Mouse (Mus musculus) MEL-GATA-1-ER (cell line): ENCODE results near the gene Gm3594.
"Not testable (repeated sequence)": the region's sequence is repeated elsewhere in the genome, so short reads cannot be mapped to it uniquely, and the experiment has no call there.

Source experiments
- DNase-seq: peaks from one replicate; pipeline ENCODE4 v3.0.0-alpha.2; 2012; ENCODE audit warnings: low read depth; ENCODE audit errors: extremely low read depth

The Gm3594 gene

DNA sequence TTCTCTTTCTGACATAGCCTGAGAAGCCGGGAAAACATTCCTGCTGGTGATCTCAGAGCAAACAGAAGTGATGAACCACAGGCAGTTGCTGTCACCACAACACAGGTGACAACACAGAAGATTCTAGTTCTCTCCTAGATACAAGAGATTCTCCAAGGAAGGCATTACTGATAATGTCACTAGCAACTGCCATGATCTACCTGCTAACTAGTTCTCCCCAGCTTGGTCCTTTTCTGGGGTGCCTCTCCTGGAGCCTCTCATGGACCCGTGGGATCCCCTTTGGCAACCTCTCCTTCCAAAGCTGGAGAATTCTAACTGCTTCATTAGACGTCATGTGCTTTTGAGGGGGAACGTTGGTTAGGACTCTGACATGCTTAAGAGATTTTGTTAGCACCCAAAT is at the start of gene Gm3594:
Gm3594 (minus strand) TSS at position 101 of the 400 bp plus-strand sequence.
- DNase-seq = not testable (repeated sequence)

DNA sequence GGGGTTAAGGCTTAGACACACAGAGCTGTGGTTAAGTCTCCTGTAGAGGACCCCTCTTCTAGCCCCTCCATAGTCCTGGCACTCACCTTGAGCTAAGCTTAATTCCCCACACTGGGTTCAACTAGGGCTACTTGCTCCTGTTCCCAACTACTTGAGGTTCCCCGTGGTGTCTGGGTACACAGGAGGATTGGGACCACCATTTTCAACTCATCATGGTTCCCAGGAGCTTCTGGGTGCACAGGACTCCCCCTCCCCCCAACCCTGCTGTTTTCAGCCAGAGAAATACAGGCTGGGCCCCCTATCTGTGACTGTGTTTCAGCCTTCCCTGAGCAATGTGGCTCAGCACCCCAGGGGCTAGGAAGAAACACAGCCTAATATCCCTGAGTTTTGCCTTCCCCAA is 41.9 kb upstream of the Gm3594 start:
- DNase-seq = not testable (repeated sequence)

GRCm38 (mm10) chr14:6485541-6485940 is 41.1 kb upstream of the Gm3594 start:
- not testable (repeated sequence) for DNase-seq

GRCm38 (mm10) chr14:6482126-6482525 is 37.7 kb upstream of the Gm3594 start:
- DNase-seq = not testable (repeated sequence)

GRCm38 (mm10) chr14:6471856-6472255 is 27.4 kb upstream of the Gm3594 start:
- DNase-seq = not testable (repeated sequence)

GRCm38 (mm10) chr14:6440774-6441173 is 3.6 kb downstream of the Gm3594 start:
- not testable (repeated sequence) for DNase-seq

GRCm38 (mm10) chr14:6440206-6440605 is 4.2 kb downstream of the Gm3594 start:
- DNase-seq = not testable (repeated sequence)

GRCm38 (mm10) chr14:6426766-6427165 is 17.6 kb downstream of the Gm3594 start:
- DNase-seq = not testable (repeated sequence)

DNA sequence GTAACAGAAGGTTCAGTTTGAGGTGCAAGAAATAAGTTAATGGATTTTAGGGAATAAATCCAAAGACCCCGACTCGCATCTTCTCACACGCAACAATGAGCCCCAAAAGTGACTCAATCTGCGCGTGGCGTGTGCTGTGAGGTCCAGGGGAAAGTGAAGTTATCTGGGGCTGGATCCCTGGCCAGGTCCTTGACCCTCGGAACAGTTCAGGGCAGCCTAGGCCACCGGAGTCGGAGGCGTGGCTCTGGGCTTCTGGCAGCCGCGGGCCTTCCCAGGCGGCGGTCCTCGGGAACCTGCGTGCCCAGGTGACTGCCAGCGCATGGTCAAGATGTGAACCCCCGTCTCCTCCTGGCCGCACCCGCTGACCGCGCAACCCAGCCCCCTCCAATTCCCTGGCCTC is 18.1 kb downstream of the Gm3594 start:
- DNase-seq = not testable (repeated sequence)

DNA sequence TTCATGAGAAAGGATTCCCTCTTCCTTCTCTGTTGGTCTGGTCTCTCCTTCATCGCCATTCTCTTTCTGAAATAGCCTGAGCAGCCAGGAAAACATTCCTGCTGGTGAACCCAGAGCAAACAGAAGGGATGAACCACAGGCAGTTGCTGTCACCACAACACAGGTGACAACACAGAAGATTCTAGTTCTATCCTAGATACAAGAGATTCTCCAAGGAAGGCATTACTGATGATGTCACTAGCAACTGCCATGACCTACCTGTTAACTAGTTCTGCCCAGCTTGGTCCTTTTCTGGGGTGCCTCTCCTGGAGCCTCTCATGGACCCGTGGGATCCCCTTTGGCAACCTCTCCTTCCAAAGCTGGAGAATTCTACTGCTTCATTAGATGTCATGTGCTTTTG is 32.0 kb downstream of the Gm3594 start, which contains the start of gene Gm3591:
Gm3591 (minus strand) TSS at position 101 of the 400 bp plus-strand sequence.
- not testable (repeated sequence) for DNase-seq

DNA sequence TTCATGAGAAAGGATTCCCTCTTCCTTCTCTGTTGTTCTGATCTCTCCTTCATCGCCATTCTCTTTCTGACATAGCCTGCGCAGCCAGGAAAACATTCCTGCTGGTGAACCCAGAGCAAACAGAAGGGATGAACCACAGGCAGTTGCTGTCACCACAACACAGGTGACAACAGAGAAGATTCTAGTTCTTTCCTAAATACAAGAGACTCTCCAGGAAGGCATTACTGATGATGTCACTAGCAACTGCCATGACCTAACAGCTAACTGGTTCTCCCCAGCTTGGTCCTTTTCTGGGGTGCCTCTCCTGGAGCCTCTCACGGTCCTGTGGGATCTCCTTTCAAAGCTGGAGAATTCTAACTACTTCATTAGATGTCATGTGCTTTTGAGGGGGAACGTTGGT is 54.2 kb downstream of the Gm3594 start, which contains the start of gene Gm16440:
Gm16440 (minus strand) TSS at position 101 of the 400 bp plus-strand sequence.
- DNase-seq = not testable (repeated sequence)
